Mouse (Mus musculus): Measurements from ENCODE around the gene Kcnj9.

DNA sequence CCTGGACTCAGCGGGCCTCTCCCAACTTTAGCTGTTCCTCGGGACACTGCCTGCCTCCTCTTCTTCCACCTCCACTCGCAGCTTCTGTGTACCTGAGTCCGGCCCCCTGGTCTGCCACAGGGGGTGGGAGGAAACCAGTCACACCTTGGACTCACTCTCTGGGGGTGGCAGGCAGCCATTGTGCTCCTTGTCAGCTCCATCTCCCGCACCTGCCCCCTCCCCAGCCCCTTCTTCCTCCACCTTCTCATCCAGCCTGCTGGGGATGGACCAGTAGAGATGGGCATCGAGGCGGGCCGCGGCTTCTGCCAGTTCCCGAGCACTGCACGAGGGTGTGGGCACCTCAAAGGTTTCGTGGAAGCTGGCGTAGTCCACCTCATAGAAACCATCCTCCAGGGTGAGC lies 6.4 kb downstream of the Kcnj9 start:
- no peak for TF ChIP-seq MYOD1 (IDR thresholded peaks at IDR 0.05; ENCODE audit: control insufficient read depth in 1 of 3, insufficient read length in 2 of 3, low read depth in 2 of 3)
- no peak for TF ChIP-seq POLR2A (IDR thresholded peaks at IDR 0.05; ENCODE audit: insufficient read length, low read depth)
- TF ChIP-seq CEBPB (IDR thresholded peaks at IDR 0.05; ENCODE audit: insufficient read depth, poor library complexity, severe bottlenecking) = no peak
- no peak for TF ChIP-seq E2F4 (IDR thresholded peaks at IDR 0.05; ENCODE audit: insufficient read depth)
- no peak for TF ChIP-seq POLR2AphosphoS2 (IDR thresholded peaks at IDR 0.05; ENCODE audit: insufficient read length, low read depth)

All from myocyte (in vitro differentiated cells).